ENCODE assay signal across 9 mouse cellular contexts in genomic region chr12:99716038-99716610, GRCm38 (mm10).
DNase-seq lines count a peak whose midpoint lies in the region; ATAC-seq lines count a peak whose summit lies in the region.
"Had no signal": no experiment of that assay in that cellular context is flagged by ENCODE, and none has a peak within 500 bp of the region (broad histone marks: within the 10 kb centered on the region; RNA-seq: fewer than 3 reads in every experiment).

No protein-coding gene starts in this region.

- H3K4me3 ChIP-seq in brown adipose tissue, adult 24 weeks (ENCODE audit: insufficient read depth, low read depth, low read length), result no peak overlapping the region
- H3K4me3 ChIP-seq in forebrain, embryonic 14.5 days (ENCODE audit: low read depth, low read length), result no peak overlapping the region
- no peak overlapping the region for H3K4me3 ChIP-seq in hindbrain, embryonic 13.5 days
- H3K4me3 ChIP-seq: hindbrain, embryonic 15.5 days had no signal

- no peaks in the 10 kb centered on the region for H3K27me3 ChIP-seq in forebrain, embryonic 14.5 days (replicated peaks; ENCODE audit: control insufficient read depth, insufficient read depth, low read length)
- H3K27me3 ChIP-seq in hindbrain, embryonic 13.5 days, result no peaks in the 10 kb centered on the region
- H3K27me3 ChIP-seq: hindbrain, embryonic 15.5 days had no signal

- DNase-seq in embryo, embryonic 10 days (ENCODE audit: low spot score), result peak; percentile 47
- DNase-seq in embryo, embryonic 9.5 days (ENCODE audit: extremely low spot score), result no peak
- peak; percentile 98 for DNase-seq in heart, adult 11 months
- DNase-seq in left cerebral cortex, postnatal 25 days (ENCODE audit: low spot score in 2 of 2), result peak; percentile 31 to 82
- no peak for DNase-seq in forebrain, embryonic 14.5 days (ENCODE audit: low spot score)
- no peak for DNase-seq in c-Kit-positive CD71-positive TER-119-positive erythroid progenitor cells, embryonic 14.5 days (ENCODE audit: low spot score)

- peaks cover 4% of the 10 kb centered on the region for H3K4me1 ChIP-seq in brown adipose tissue, adult 24 weeks (ENCODE audit: control insufficient read depth, insufficient read depth, insufficient read length, low read length)
- H3K4me1 ChIP-seq in forebrain, embryonic 14.5 days (ENCODE audit: control insufficient read depth, insufficient read depth, low read length), result no peaks in the 10 kb centered on the region; the same call in 1 of the 2 replicates
- H3K4me1 ChIP-seq in hindbrain, embryonic 13.5 days (replicated peaks), result peaks cover 17% of the 10 kb centered on the region

- 85% methylated on average over 8 of the region's 8 CpGs for WGBS in forebrain, embryonic 14.5 days
- 72% methylated on average over 8 of the region's 8 CpGs for WGBS in hindbrain, embryonic 13.5 days

- H3K4me2 ChIP-seq in forebrain, embryonic 14.5 days (ENCODE audit: low read length), result no peak overlapping the region
- no peak overlapping the region for H3K4me2 ChIP-seq in hindbrain, embryonic 13.5 days
- H3K4me2 ChIP-seq: hindbrain, embryonic 15.5 days had no signal

- no peaks in the 10 kb centered on the region for H3K36me3 ChIP-seq in forebrain, embryonic 14.5 days (ENCODE audit: control insufficient read depth, insufficient read depth, low read length)
- no peaks in the 10 kb centered on the region for H3K36me3 ChIP-seq in hindbrain, embryonic 13.5 days
- H3K36me3 ChIP-seq: hindbrain, embryonic 15.5 days had no signal

- peak overlapping the region; percentile 69 for H3K27ac ChIP-seq in brown adipose tissue, adult 24 weeks (replicated peaks; ENCODE audit: low read depth, low read length)
- H3K27ac ChIP-seq in forebrain, embryonic 14.5 days (ENCODE audit: low read depth, low read length), result no peak overlapping the region
- H3K27ac ChIP-seq in hindbrain, embryonic 13.5 days, result no peak overlapping the region
- H3K27ac ChIP-seq: hindbrain, embryonic 15.5 days had no signal

- no peaks in the 10 kb centered on the region for H3K9me3 ChIP-seq in forebrain, embryonic 14.5 days (replicated peaks; ENCODE audit: control insufficient read depth, low read length)
- H3K9me3 ChIP-seq in hindbrain, embryonic 13.5 days, result no peaks in the 10 kb centered on the region
- H3K9me3 ChIP-seq: hindbrain, embryonic 15.5 days had no signal

- intact Hi-C loops in left cerebral cortex, postnatal 25 days (cut with DNase I), result loop anchor here (5.0 kb wide), 2 partner anchors 44 to 89 kb away; no protein-coding TSS in a partner anchor

- ATAC-seq in forebrain, embryonic 14.5 days, result no peak
- no peak for ATAC-seq in hindbrain, embryonic 13.5 days (ENCODE audit: low FRiP score)

- H3K9ac ChIP-seq in forebrain, embryonic 14.5 days (ENCODE audit: low read length), result no peak overlapping the region
- H3K9ac ChIP-seq in hindbrain, embryonic 13.5 days, result no peak overlapping the region
- H3K9ac ChIP-seq: hindbrain, embryonic 15.5 days had no signal

Comparison
In these comparisons a context has a peak if more than half of its experiments do, and no peak if none do; other contexts are left out.
1. DNase-seq: peak in embryo, embryonic 10 days (single experiment), heart, adult 11 months (single experiment) and left cerebral cortex, postnatal 25 days (2 of 2); none in embryo, embryonic 9.5 days (single experiment), forebrain, embryonic 14.5 days (single experiment) and c-Kit-positive CD71-positive TER-119-positive erythroid progenitor cells, embryonic 14.5 days (single experiment).